Mouse (Mus musculus): ENCODE results near the gene Tmem130.

DNA sequence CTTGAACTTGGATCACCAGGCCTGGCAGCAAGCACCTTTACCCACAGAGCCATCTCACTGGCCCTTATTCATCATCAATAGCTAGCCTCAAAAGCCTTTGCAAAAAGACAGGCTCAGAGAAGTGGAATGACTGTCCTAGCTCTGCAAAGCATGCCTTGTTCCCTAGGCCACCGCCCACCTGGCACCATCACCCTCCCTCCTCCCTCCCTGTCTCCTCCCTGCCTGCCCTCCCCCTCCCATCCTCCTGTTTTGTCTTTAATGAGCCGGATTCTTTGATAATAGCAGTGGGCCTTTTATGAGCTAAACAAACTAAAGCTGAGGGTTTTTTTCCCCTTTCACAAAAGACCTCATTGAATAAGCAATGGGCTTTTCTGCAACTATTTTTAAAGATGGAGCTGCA, 36.7 kb downstream of the Tmem130 start:
- no peak for TF ChIP-seq MAX (IDR thresholded peaks at IDR 0.05; ENCODE audit: low read depth)
- no peak for TF ChIP-seq USF1 (IDR thresholded peaks at IDR 0.05; ENCODE audit: low read depth)
- TF ChIP-seq MYOD1 (IDR thresholded peaks at IDR 0.05; ENCODE audit: control insufficient read depth in 1 of 3, insufficient read length in 2 of 3, low read depth in 2 of 3), result no peak
- TF ChIP-seq POLR2A (IDR thresholded peaks at IDR 0.05; ENCODE audit: insufficient read length, low read depth), result no peak
